Mouse (Mus musculus) liver (tissue): ENCODE measurements around the gene Sae1.

Source experiments
- DNase-seq: peaks from one replicate; pipeline ENCODE4 v3.0.0-alpha.2; 2020; ENCODE audit warnings: mixed read lengths

The Sae1 gene

GRCm38 (mm10) chr7:16273081-16273765 is 114.4 kb downstream of the Sae1 start, which contains the start of gene Inafm1:
Gene Inafm1 (minus strand): TSS chr7:16273617.
- DNase-seq = peak; percentile 97

GRCm38 (mm10) chr7:16272681-16273080 is 114.9 kb downstream of the Sae1 start:
- DNase-seq = peak; percentile 91

DNA sequence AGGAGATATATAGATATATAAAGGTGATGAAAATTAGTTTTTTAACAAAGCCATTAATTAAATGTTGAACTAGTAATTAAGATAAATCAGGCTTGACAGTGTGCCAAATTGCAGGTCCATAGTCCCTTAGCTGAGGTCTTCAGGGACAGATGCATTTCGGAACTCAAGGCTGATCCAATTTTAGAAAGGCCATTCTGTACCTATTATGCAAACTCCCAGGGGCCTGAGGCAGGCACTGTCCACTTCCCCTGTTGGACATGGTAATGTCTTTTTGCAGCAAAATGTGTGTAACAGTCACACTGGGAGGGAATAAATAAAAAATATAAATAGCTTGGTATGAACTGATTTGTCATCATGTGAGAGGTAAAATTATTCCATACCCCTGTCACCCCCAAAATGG is 116.5 kb downstream of the Sae1 start:
- no peak for DNase-seq
